Mouse (Mus musculus) erythroid progenitor cell, adult 5-6 weeks (primary cell): Measurements from ENCODE around the gene Olfr648. TPM values are rescaled to one million over a fixed set of nuclear protein-coding genes. Genes with fewer than 3 reads are reported as not detected.

Experiments
- ATAC-seq: replicated peaks from 2 replicates; pipeline ENCODE4 v1.8.0; 2016; ENCODE audit warnings: moderate number of reproducible peaks, mild to moderate bottlenecking, moderate TSS enrichment, inconsistent platforms; ENCODE audit not compliant: poor library complexity, low FRiP score, severe bottlenecking
- total RNA-seq, 2 experiments: library from RNA; stranded (forward) in 1 of 2; stranded (reverse) in 1 of 2; fragments of 150-400 nt in 1 of 2; fragments of 186-747, 209-891 nt in 1 of 2; gene quantifications; 2 replicates each; pipeline versions ENCODE4 v1.2.3 to v1.2.4; 2015 to 2017; ENCODE audit warnings: low replicate concordance in 2 of 2

Olfr648 gene
- total RNA-seq (2015; ENCODE audit: low replicate concordance) (0.72 and 1.3 TPM in 2 replicates), total RNA-seq (2017; ENCODE audit: low replicate concordance) (0.68 TPM in 1 of 2 replicates, not detected in the other)

- ATAC-seq: no peak
Measured at GRCm38 (mm10) chr7:104183292-104183691, at the start of gene Olfr648. TSS of gene Olfr648 (minus strand) at chr7:104183392.

GRCm38 (mm10) chr7:104231203-104231602 is 48.0 kb upstream of the Olfr648 start:
- peak; percentile 48; the same call in 1 of the 2 replicates for ATAC-seq

- ATAC-seq: no peak
Measured at GRCm38 (mm10) chr7:104218701-104219569, 35.7 kb upstream of the Olfr648 start, which contains the start of gene Trim6. TSS of gene Trim6 (plus strand) at chr7:104218793.

GRCm38 (mm10) chr7:104217881-104218280 is 34.7 kb upstream of the Olfr648 start:
- no peak for ATAC-seq

GRCm38 (mm10) chr7:104216011-104216535 is 32.9 kb upstream of the Olfr648 start:
- no peak for ATAC-seq

- 0 out of 2 replicates have a peak, but pooled peaks have one; percentile 14 for ATAC-seq
Measured at GRCm38 (mm10) chr7:104206197-104206596, 23.0 kb upstream of the Olfr648 start.

GRCm38 (mm10) chr7:104199822-104200221 is 16.6 kb upstream of the Olfr648 start:
- ATAC-seq: peak; percentile 77

- no peak for ATAC-seq
Measured at GRCm38 (mm10) chr7:104195885-104196284, 12.7 kb upstream of the Olfr648 start, which contains the start of gene Olfr649. TSS of gene Olfr649 (minus strand) at chr7:104195985.

GRCm38 (mm10) chr7:104191275-104191674 is 8.1 kb upstream of the Olfr648 start:
- ATAC-seq: no peak

GRCm38 (mm10) chr7:104179074-104179473 is 4.1 kb downstream of the Olfr648 start:
- ATAC-seq: no peak

- no peak for ATAC-seq
Measured at GRCm38 (mm10) chr7:104178422-104179054, 4.7 kb downstream of the Olfr648 start.

- ATAC-seq: no peak
Measured at GRCm38 (mm10) chr7:104175085-104175484, 8.1 kb downstream of the Olfr648 start.

- ATAC-seq: no peak
Measured at GRCm38 (mm10) chr7:104169634-104170204, 13.5 kb downstream of the Olfr648 start.

- ATAC-seq: no peak
Measured at GRCm38 (mm10) chr7:104167105-104167504, 16.1 kb downstream of the Olfr648 start.

GRCm38 (mm10) chr7:104150456-104150855 is 32.7 kb downstream of the Olfr648 start, which contains the start of gene Ubqlnl:
TSS of gene Ubqlnl (minus strand) at chr7:104150556.
- no peak for ATAC-seq

- no peak for ATAC-seq
Measured at GRCm38 (mm10) chr7:104143179-104143578, 40.0 kb downstream of the Olfr648 start, which contains the start of gene Ubqln3. TSS of gene Ubqln3 (minus strand) at chr7:104143279.

- no peak for ATAC-seq
Measured at GRCm38 (mm10) chr7:104137305-104137704, 45.9 kb downstream of the Olfr648 start, which contains the start of gene Olfr643. TSS of gene Olfr643 (minus strand) at chr7:104137405.

- no peak for ATAC-seq
Measured at GRCm38 (mm10) chr7:104129726-104130125, 53.5 kb downstream of the Olfr648 start, which contains the start of gene Ubqln5. TSS of gene Ubqln5 (minus strand) at chr7:104129826.
